Mouse (Mus musculus) heart, embryonic 13.5 days (tissue): ENCODE data around the gene Pdgfa. TPM values are rescaled to one million over a fixed set of nuclear protein-coding genes. Genes with fewer than 3 reads are reported as not detected.

ENCODE experiments used
- ATAC-seq: fragments of 200-750 bp; cut with Nextera tagmentation; 2 replicates; pipeline ENCODE4 v1.8.0; 2017; ENCODE audit warnings: moderate TSS enrichment; ENCODE audit not compliant: insufficient number of reproducible peaks, low FRiP score, low TSS enrichment; ENCODE audit errors: extremely low read depth
- H3K27ac ChIP-seq: fragments of 300-500 bp; sonication (generic); replicated peaks from 2 replicates; pipeline ENCODE4 v1.5.1; 2015; ENCODE audit warnings: moderate library complexity, mild to moderate bottlenecking, inconsistent platforms
- H3K27me3 ChIP-seq: fragments of 300-500 bp; sonication (generic); replicated peaks from 2 replicates; pipeline ENCODE4 v1.6.1; 2015; ENCODE audit warnings: mild to moderate bottlenecking, inconsistent platforms
- H3K36me3 ChIP-seq: fragments of 300-500 bp; sonication (generic); 2 replicates; pipeline ENCODE4 v1.6.1; 2015; ENCODE audit warnings: mild to moderate bottlenecking, inconsistent platforms
- H3K4me1 ChIP-seq: fragments of 300-500 bp; sonication (generic); 2 replicates; pipeline ENCODE4 v1.6.1; 2015; ENCODE audit warnings: inconsistent platforms
- H3K4me2 ChIP-seq: fragments of 300-500 bp; sonication (generic); 2 replicates; pipeline ENCODE4 v1.6.1; 2015; ENCODE audit warnings: inconsistent platforms, mild to moderate bottlenecking, moderate library complexity
- H3K4me3 ChIP-seq: fragments of 300-500 bp; sonication (generic); 2 replicates; pipeline ENCODE4 v1.5.1; 2015; ENCODE audit warnings: moderate library complexity, mild to moderate bottlenecking, inconsistent platforms
- H3K9ac ChIP-seq: fragments of 300-500 bp; sonication (generic); 2 replicates; pipeline ENCODE4 v1.6.1; 2015; ENCODE audit warnings: inconsistent platforms, mild to moderate bottlenecking, moderate library complexity
- H3K9me3 ChIP-seq: fragments of 300-500 bp; sonication (generic); 2 replicates; pipeline ENCODE4 v1.6.1; 2016; ENCODE audit warnings: inconsistent platforms
- WGBS: fragments of 180-500 bp; shearing (Covaris S2); methylation state at CpG from one replicate; pipeline ENCODE4 v1.1.7; 2015; ENCODE audit warnings: mixed read lengths; 5-methylcytosine and 5-hydroxymethylcytosine counted together
- polyA plus RNA-seq: library from polyadenylated mRNA; unstranded; fragments of >200 nt; fragmentation: Nextera tagmentation; extraction: Ambion mirVana; gene quantifications from 2 replicates; pipeline ENCODE4 v1.2.1, GENCODE M21; 2015

Gene Pdgfa
- polyA plus RNA-seq, 1 experiment from 2014 or later: 39.8 TPM

DNA sequence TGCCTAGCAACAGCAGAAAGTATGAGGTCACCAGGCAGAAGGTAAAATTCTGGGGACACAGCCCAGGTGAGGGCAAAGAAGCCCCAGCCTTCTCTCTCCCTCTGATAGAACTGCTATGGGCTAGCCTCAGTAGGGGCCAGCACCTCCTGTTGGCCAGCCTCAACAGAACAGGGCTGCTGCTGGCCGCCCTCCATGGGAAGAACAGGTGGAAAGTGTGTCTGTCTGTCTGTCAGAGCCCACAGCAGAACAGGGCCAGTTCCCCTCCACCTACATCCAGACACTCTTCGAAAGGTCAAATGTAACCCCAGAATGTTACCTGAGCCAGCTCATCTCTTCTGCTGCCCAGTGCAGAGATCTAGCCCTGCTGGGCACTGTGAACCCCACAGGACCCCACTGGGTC lies 45.9 kb downstream of the Pdgfa start:
- H3K36me3 ChIP-seq: no peaks in the 10 kb centered on the region
- no peak overlapping the region for H3K9ac ChIP-seq
- H3K4me1 ChIP-seq: peaks cover 67% of the 10 kb centered on the region
- no peak overlapping the region for H3K4me3 ChIP-seq
- no peaks in the 10 kb centered on the region for H3K9me3 ChIP-seq
- WGBS: 82% methylated on average over 2 of the region's 2 CpGs
- no peak overlapping the region for H3K4me2 ChIP-seq
- 0 out of 2 replicates have a peak, but pooled peaks cover 4% of the 10 kb centered on the region for H3K27me3 ChIP-seq
- no peak overlapping the region for H3K27ac ChIP-seq
- no peak for ATAC-seq

GRCm38 (mm10) chr5:138949165-138949564 lies 48.0 kb downstream of the Pdgfa start:
- 61% methylated on average over 6 of the region's 6 CpGs for WGBS
- no peak for ATAC-seq
- peaks cover 73% of the 10 kb centered on the region for H3K4me1 ChIP-seq

DNA sequence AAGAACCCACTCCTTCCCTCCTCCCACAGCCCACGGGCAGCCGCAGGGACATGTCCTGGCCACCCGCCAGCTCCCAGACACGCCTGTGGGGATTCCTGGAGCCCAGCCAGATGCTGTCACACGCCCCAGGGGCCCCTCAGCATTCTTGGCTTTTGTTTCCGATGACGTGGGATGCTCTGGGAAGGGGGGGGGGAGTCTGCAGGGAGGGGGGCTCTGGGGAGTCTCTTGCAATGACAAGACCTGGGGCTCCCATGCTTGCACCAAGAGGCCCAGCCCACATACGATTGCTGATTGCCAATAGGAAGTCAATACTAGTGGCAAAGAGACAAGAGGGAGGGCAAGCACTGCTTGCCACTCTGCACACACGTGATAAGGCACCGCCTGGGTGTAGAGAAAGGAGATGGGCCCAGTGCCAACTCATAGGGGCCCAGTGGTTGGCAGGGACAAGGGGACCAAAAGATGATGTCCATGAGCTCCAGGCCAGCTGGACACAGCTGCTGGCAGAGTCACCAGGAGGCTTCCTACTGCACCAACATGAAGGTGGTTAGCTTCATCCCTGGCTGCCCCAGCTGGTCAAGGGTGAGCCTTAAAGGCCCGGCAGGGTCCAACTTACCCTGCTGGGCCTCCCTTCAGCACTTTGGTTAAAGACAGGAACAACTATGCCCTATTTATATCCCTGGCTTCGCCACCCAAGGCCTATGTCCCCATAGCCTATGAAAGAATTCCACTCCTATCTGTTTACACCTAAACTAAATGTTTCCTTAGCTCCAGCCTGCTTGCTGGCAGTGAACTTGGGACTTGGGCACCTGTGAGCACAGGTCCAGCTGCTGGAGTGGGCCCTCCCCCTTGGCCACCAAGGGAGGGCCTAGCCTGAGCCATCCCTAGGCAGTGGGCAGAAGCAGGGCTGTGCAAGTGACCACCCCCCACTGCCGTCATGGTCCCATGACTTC lies 48.9 kb downstream of the Pdgfa start:
- H3K9me3 ChIP-seq: no peaks in the 10 kb centered on the region
- H3K27ac ChIP-seq: peak overlapping the region; percentile 98
- H3K4me1 ChIP-seq: peaks cover 66% of the 10 kb centered on the region
- peak overlapping the region; percentile 46 for H3K4me2 ChIP-seq
- no peak overlapping the region for H3K4me3 ChIP-seq
- H3K36me3 ChIP-seq: no peaks in the 10 kb centered on the region
- ATAC-seq: peak; percentile 53
- WGBS: 17% methylated on average over 13 of the region's 13 CpGs
- H3K27me3 ChIP-seq: 0 out of 2 replicates have a peak, but pooled peaks cover 4% of the 10 kb centered on the region
- H3K9ac ChIP-seq: 0 out of 2 replicates have a peak overlapping the region, but pooled peaks have one; percentile 0

More at GRCm38 (mm10) chr5:138949165-138949564, 48.0 kb downstream of the Pdgfa start:
- peak overlapping the region; percentile 46; the same call in 1 of the 2 replicates for H3K4me2 ChIP-seq
- H3K4me3 ChIP-seq: no peak overlapping the region
- H3K9me3 ChIP-seq: no peaks in the 10 kb centered on the region
- H3K27ac ChIP-seq: peak overlapping the region; percentile 98
- H3K9ac ChIP-seq: peak overlapping the region; percentile 19; the same call in 1 of the 2 replicates
- 0 out of 2 replicates have a peak, but pooled peaks cover 4% of the 10 kb centered on the region for H3K27me3 ChIP-seq
- H3K36me3 ChIP-seq: no peaks in the 10 kb centered on the region

DNA sequence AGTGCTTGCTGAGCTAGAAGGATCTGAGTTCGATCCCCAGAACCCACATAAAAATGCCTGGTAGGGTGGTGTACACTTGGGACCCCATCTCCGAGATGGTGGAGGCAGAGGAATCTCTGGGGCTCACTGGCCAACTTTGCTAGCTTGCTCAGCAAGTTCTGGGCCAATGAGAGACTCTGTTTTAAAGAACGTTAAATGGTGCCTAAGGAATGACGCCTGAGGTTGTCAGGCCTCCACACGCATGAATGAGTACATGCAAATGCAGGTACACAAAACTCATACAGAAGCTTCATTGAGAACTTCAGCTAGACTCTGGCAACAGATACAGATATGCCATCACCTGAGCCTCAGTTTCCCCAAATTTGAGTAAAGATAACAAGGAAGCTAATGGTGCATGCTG lies 49.7 kb downstream of the Pdgfa start:
- Histone ChIP-seq H3K4me1 (peaks cover 59% of the 10 kb centered on the region), H3K27me3 (0 out of 2 replicates have a peak, but pooled peaks cover 4% of the 10 kb centered on the region)

DNA sequence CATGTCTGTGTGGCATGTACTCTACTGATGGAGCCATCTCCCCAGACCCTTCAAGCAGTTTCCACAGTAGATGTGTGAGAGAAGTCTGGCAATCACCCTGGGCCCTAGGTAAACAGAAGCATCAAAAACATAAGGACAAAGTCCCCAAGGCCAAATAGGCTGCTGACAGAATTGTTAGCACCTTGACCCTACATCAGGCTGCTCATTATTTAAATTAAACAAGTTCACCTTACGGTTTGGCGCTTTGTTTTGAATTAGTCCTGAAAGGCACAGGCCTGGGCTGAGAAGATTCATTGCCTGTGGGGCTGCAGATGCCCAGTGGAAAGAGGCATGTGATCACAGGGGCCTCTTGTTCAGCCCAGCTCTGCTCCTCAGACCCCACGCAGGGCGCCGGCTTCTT lies 50.2 kb downstream of the Pdgfa start:
- no peak overlapping the region for H3K4me3 ChIP-seq
- 0 out of 2 replicates have a peak overlapping the region, but pooled peaks have one; percentile 6 for H3K9ac ChIP-seq
- peaks cover 54% of the 10 kb centered on the region for H3K4me1 ChIP-seq
- 0 out of 2 replicates have a peak, but pooled peaks cover 4% of the 10 kb centered on the region for H3K27me3 ChIP-seq
- WGBS: 73% methylated on average over 5 of the region's 5 CpGs
- H3K4me2 ChIP-seq: no peak overlapping the region
- H3K27ac ChIP-seq: peak overlapping the region; percentile 98
- H3K9me3 ChIP-seq: no peaks in the 10 kb centered on the region
- ATAC-seq: no peak
- H3K36me3 ChIP-seq: no peaks in the 10 kb centered on the region

More for the DNA sequence above, 49.7 kb downstream of the Pdgfa start:
- no peak overlapping the region for H3K4me3 ChIP-seq
- WGBS: 74% methylated on average over 5 of the region's 5 CpGs
- peak overlapping the region; percentile 98 for H3K27ac ChIP-seq
- no peaks in the 10 kb centered on the region for H3K36me3 ChIP-seq
- H3K4me2 ChIP-seq: peak overlapping the region; percentile 46
- H3K9me3 ChIP-seq: no peaks in the 10 kb centered on the region
- no peak for ATAC-seq
- H3K9ac ChIP-seq: no peak overlapping the region

DNA sequence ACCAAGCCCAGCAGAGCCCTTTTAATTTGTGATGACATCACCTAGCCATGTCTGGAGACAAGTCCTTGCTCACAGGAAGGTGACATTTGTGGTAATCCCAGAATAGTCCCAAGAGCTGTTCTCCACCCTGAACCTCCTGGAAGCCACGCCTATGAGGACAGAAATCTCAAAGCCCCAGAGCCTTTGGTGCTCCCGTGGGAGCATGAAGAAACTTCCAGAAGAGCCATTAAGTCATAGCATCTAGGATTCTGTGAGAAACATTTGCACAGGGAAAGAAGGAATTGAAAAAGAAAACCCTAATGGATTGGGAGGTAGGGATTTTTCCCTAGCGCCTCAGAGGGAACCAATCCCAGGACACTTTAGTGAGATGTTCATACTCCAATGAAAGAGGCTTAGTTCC lies 52.2 kb downstream of the Pdgfa start:
- Histone ChIP-seq H3K9me3 (no peaks in the 10 kb centered on the region), H3K4me3 (no peak overlapping the region), H3K4me1 (peaks cover 45% of the 10 kb centered on the region), H3K27me3 (no peaks in the 10 kb centered on the region), H3K9ac (no peak overlapping the region), H3K27ac (no peak overlapping the region), H3K36me3 (no peaks in the 10 kb centered on the region), H3K4me2 (no peak overlapping the region)
- ATAC-seq: no peak
- WGBS: 78% methylated on average over 3 of the region's 3 CpGs

GRCm38 (mm10) chr5:138944551-138944950 lies 52.6 kb downstream of the Pdgfa start:
- Histone ChIP-seq H3K4me1 (peaks cover 40% of the 10 kb centered on the region), H3K27me3 (no peaks in the 10 kb centered on the region), H3K4me2 (no peak overlapping the region), H3K9ac (no peak overlapping the region), H3K27ac (no peak overlapping the region), H3K4me3 (no peak overlapping the region), H3K36me3 (no peaks in the 10 kb centered on the region), H3K9me3 (no peaks in the 10 kb centered on the region)
- ATAC-seq: no peak
- 68% methylated on average over 7 of the region's 7 CpGs for WGBS

DNA sequence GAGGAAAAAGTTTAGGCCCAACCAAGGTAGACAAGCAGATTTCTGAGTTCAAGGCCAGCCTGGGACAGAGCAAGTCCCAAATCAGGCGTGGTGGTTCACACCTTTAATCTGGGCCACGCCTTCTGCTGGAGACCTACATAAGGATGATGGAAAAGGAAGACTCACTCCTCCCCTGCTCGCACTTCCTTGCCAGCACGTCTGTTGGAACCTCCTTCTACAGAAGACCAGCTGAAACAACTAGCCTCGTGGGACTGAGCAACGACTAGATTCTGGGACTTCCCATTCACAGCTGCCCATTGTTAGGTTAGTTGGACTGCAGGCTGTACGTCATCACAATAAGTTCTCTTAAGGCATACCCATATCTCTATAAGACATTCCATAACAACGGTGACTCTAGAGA lies 55.3 kb downstream of the Pdgfa start:
- Histone ChIP-seq H3K27ac (no peak overlapping the region), H3K36me3 (no peaks in the 10 kb centered on the region), H3K9ac (no peak overlapping the region), H3K4me1 (peaks cover 22% of the 10 kb centered on the region), H3K4me2 (no peak overlapping the region), H3K9me3 (no peaks in the 10 kb centered on the region), H3K27me3 (no peaks in the 10 kb centered on the region), H3K4me3 (no peak overlapping the region)
- WGBS: 53% methylated on average over 8 of the region's 8 CpGs
- no peak for ATAC-seq

DNA sequence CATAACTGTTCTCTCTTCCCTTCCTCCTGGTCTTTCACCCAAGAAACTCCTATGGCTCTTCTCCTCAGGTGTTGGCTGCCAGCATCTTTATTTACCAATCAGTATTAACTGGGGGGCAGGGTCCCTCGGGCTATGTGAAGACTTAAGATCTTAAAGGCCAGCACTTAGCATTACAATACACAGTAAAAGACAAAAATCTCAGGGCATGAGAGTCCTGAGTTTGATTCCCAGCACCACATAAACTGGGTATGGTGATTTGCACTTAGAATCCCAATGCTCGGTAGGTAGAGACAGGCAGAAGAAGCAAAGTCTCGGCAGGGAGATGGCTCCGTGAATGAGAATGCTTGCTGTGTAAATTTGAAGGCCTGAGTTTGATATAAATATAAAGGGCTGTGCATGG lies 56.6 kb downstream of the Pdgfa start:
- no peaks in the 10 kb centered on the region for H3K27me3 ChIP-seq
- H3K4me3 ChIP-seq: no peak overlapping the region
- 82% methylated on average over 4 of the region's 4 CpGs for WGBS
- no peak overlapping the region for H3K27ac ChIP-seq
- H3K36me3 ChIP-seq: no peaks in the 10 kb centered on the region
- no peak for ATAC-seq
- no peaks in the 10 kb centered on the region for H3K9me3 ChIP-seq
- peaks cover 13% of the 10 kb centered on the region for H3K4me1 ChIP-seq
- no peak overlapping the region for H3K4me2 ChIP-seq
- no peak overlapping the region for H3K9ac ChIP-seq

GRCm38 (mm10) chr5:138938572-138939163 lies 58.5 kb downstream of the Pdgfa start:
- Histone ChIP-seq H3K4me2 (no peak overlapping the region), H3K27me3 (no peaks in the 10 kb centered on the region), H3K9ac (peak overlapping the region; percentile 34; the same call in 1 of the 2 replicates), H3K9me3 (no peaks in the 10 kb centered on the region), H3K4me1 (peaks cover 17% of the 10 kb centered on the region), H3K4me3 (no peak overlapping the region), H3K36me3 (no peaks in the 10 kb centered on the region), H3K27ac (no peak overlapping the region)
- 55% methylated on average over 3 of the region's 3 CpGs for WGBS
- ATAC-seq: no peak

- Histone ChIP-seq H3K4me3 (no peak overlapping the region), H3K36me3 (no peaks in the 10 kb centered on the region), H3K4me1 (peaks cover 32% of the 10 kb centered on the region), H3K9me3 (no peaks in the 10 kb centered on the region), H3K27ac (no peak overlapping the region), H3K27me3 (peaks cover 15% of the 10 kb centered on the region), H3K9ac (no peak overlapping the region), H3K4me2 (no peak overlapping the region)
- ATAC-seq: no peak
- WGBS: 49% methylated on average over 8 of the region's 8 CpGs
These were observed 60.6 kb downstream of the Pdgfa start for GRCm38 (mm10) chr5:138936399-138937089.
